Mouse (Mus musculus) MEL-GATA-1-ER (cell line): ENCODE measurements around the gene Meis2.

ENCODE experiments used
- DNase-seq: peaks from one replicate; pipeline ENCODE4 v3.0.0-alpha.2; 2012; ENCODE audit warnings: low read depth; ENCODE audit errors: extremely low read depth

The Meis2 gene

GRCm38 (mm10) chr2:116068461-116068860 is 2.8 kb upstream of the Meis2 start:
- no peak for DNase-seq

DNA sequence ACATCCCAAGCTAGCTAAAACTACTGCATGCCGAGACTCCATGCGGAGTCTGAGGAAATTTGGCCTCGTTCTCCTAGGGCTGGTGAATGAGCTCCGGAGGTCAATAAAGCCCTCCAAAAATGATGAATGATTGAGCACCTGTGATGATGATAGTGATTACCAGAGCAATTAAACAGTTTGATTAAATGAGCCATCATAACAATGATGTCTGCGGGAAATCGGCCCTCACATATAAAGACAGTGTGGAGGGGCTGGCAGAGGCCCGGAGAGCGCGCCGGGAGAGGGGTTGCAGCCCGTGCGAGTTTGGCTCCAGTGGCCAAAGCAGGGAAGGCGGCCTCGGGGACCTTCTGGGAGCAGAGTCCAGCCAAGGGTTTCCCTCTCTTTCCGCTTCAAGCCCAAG is 2.1 kb upstream of the Meis2 start:
- DNase-seq, result no peak

DNA sequence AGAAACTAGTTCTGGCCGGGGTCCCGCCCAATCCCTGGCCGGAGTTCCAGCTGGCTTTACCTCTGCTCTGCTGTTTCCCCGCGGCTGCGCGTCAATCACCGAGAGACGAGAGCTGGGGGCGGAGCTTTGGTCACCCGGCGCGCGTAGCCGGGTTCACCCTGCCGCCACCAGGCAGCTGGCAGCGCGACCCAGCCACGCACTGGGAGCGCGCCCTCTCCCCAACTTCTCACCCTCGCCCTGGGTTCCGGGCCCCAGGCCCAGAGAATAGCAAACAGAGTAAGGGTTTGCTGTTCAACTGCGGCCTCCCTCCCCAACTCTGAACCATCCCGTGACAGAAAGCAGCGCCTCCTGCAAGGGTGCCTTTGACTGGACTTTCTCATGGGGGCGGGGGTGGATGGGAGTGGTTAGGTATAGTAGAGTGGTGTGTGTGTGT is 1.4 kb upstream of the Meis2 start:
- DNase-seq, result peak; percentile 59

- DNase-seq, result peak; percentile 43
These were observed 660 bp upstream of the Meis2 start for GRCm38 (mm10) chr2:116066057-116066941.

DNA sequence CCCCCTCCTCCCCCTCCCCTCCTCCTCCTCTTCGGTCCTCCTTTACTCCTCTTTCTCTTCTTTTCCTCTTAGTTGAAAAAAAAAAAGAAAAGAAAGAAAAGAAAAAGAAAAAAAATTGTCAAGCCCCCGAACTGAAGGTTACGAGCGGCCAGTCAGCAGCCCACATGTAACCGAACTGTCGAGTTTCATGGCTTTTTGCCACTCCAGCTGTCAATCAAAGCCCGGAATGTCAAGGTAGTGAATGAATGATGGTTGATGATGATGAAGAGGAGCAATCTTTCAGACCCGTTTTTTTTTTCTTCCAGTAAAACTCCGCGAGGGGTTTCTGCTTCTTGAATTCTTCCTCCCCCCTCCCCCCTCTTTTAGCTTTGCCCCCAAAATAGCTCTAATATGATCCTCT is 582 bp downstream of the Meis2 start:
- no peak for DNase-seq

DNA sequence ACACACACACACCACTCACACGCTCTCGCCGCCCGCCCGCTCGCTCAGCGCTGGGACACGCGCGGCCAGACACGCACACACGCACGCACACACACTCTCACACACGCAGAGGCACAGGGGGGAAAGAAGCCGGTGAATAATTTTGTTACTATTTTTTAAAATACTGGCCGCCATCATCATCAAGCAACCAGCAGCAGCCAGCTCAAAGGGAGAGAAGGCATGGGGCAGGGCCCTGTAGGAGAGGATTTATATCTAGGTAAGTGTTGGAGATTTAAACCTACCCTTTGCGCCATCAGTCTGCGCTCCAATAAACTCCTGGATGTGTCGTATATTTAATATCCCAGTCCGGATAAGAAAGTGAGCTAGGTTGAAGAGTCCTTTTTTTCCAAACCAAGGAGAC is 1.1 kb downstream of the Meis2 start:
- DNase-seq, result peak; percentile 73

GRCm38 (mm10) chr2:116063819-116064293 is 1.8 kb downstream of the Meis2 start:
- DNase-seq, result no peak

- no peak for DNase-seq
These were observed 2.7 kb downstream of the Meis2 start for GRCm38 (mm10) chr2:116062761-116063441.

- DNase-seq, result no peak
These were observed 3.4 kb downstream of the Meis2 start for GRCm38 (mm10) chr2:116062251-116062651.

DNA sequence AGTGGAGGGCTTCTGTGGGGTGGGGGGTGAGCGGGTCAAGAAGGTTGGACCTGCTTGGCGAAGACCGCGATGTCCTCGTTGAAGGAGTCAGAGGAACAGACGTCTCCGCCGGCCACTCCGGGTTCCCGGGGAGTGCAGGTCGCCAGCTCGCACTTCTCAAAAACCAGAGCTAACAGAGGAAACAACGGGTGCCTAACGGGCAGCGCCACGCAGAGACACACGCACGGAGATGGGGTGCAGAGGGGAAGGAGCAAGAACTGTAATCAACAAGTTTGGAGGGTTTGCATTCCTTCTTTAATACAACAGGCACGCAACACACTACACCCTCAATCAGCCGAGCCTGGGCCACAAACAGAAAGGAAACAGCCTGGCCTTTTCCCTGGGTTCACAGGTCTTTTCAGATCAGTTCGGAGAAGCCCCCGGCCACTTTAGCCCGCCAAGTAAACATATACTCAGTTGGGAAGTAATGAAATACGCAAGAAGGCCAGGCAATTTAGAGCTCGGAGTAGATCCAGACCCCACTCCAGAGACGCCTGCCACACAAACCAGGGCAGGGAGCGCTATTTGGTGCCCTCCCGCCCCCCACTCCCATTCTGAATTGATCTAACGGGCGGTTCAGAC is 4.1 kb downstream of the Meis2 start:
- no peak for DNase-seq

DNA sequence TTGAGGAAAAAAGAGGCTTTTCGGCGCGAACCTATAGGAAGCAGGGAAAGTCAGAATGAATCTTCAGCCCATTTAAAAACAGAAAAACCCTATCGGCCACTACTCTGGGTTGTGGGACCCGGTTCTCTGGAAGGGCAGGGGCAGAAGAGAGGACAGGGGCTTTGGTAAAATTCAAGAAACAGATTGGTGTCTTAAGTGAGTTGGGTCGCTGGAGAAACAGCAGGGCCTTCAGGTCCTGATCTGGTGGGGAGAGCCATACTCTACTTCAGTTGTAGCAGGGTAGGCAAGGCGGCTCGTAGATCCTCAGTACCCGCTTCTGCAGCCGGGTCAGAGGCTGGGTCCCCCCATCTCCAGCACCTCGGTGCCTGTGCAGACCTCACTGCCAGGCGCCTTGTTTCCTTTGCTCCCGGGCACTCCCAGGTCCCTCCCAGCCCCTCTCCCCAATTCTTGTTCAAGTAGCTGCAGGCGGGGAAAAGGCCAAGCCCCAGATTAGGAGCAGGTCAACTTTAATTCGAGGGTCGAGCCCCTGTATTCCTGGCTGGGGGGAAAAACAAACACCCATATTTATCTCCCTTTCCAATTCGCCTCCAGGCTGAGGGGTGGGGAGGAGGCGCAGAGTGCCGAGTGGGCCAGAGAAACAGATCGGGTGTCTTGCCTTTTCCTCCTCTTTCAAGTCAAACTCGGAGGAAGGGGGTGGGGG is 4.8 kb downstream of the Meis2 start:
- DNase-seq, result no peak

GRCm38 (mm10) chr2:116060210-116060609 is 5.4 kb downstream of the Meis2 start:
- no peak for DNase-seq

DNA sequence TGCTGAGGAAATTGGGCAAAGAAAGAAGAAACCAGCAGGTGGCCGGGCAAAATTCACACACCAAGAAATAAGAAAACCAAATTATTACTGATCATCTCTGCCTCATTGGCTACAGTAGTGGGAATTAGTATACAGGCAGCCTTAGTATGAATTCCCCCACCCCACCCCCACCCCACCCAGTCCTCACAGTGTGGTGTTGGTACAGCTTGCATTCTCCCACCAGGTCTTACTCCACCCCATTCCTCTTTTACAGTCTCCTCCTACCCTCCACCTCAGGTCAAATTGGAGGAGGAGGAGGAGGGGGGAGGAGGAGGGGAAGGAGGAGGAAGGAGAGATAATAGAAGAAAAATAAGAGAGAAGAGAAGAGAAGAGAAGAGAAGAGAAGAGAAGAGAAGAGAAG is 6.0 kb downstream of the Meis2 start:
- DNase-seq, result no peak

- DNase-seq, result no peak
These were observed 6.6 kb downstream of the Meis2 start for GRCm38 (mm10) chr2:116059066-116059465.

- no peak for DNase-seq
These were observed 7.1 kb downstream of the Meis2 start for GRCm38 (mm10) chr2:116058511-116058910.

DNA sequence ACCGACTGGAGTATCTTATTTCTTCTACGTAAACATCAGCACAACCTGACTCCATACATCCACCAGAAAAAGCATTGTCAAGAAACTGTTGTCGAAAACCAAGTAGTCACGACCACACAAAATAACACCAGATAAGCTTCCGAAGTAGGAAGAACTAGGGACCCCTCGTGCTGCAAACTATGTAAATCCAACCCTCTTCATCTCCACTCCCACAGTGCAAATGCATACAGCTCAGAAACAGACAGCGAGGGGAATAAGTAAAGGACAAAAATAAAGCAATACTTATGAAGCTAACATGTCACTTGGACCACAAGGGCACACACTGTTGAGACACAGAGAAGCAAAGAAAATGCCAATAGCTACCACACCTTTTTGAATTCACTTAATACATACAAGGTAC is 8.8 kb downstream of the Meis2 start:
- no peak for DNase-seq

GRCm38 (mm10) chr2:116055686-116056620 is 9.7 kb downstream of the Meis2 start:
- no peak for DNase-seq

DNA sequence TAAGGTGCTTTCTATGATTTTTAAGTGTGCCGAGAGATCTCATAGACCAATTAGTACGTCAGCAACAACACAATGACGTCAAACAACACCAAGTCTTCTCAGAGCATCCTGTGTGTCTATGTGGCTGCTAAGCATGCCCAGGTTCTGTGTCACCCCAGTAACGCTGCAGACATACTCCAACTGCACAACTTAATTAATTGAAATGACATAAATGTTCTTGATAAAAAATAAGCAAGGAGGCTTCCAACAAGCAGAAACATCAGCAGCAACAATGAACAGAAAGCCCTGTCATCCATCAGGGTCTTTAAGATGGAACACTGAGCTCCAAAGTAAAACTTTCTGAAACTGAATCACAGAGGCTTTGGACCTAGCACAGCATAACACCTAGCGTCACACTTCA is 11.7 kb downstream of the Meis2 start:
- DNase-seq, result no peak

DNA sequence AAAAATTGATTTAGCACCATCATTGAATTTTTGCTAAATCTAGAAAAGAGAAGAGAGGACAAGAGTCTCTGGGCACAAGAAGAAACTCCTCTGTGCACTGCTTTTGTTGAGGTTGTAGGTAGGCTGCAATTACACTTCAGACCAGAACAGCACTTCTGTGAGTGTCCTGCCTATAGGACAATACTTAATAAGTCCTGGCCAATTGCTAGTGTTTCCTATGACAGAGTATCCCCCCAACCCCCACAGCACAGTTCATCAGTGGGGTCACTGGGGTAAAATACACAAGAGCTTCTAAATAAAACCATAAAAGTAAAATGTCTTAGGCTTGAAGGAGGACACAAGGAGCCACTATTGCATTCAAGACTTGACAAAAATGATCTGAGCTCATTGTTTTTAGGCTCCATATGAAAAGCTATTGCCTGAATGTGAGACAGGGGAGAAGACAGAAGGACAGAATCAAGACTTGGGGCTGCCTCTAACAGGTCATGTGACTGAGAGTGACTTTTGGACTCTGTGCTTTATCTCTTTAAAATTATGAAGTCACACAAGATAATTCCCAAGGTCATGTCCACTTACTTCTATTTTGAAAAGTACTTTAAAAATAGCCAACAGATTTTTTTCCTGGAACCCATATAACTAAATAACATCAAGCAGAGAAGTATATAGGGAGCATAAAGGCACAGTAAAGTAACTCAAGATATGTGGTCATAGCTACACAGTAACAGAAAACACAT is 12.8 kb downstream of the Meis2 start:
- DNase-seq, result no peak
